Mouse (Mus musculus) kidney, adult 11 months (tissue): ENCODE data around the gene Tnfrsf4.

Experiments
- DNase-seq: peaks from one replicate; pipeline ENCODE4 v3.0.0; 2022

The Tnfrsf4 gene

DNA sequence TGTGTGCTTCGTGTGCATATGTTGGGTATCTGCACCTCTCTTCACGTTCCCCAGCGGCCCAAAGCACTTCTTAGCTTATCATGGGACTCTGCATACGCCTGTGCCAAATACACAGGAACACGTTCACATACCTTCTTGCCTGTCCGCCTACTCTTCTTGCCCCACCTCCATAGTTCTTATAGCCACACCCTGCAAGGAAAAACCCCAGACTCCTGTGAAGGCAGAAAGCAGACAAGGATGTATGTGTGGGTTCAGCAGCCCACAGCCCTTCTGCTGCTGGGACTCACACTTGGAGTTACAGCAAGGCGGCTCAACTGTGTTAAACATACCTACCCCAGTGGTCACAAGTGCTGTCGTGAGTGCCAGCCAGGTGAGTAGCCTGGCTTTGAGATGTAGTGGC is at the start of gene Tnfrsf4:
TSS of gene Tnfrsf4 (plus strand) at position 207 of the 400 bp plus-strand sequence.
- DNase-seq: no peak

DNA sequence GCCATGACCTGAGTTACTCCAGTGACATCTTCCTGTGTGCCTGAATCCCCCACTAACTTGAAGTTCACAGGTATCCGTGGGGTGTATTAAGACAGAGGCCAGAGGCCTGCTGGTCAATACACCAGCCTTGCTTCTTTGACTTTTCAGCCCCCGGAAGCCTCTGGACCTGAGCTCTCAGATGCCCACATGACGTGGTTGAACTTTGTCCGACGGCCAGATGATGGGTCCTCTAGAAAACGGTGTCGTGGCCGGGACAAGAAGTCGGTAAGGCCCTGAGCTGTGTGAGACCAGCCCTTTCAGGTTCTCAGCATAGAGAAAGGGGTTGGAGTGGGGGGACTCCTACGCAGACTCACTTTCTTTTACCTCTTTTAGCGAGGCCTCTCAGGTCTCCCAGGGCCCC is 49.2 kb upstream of the Tnfrsf4 start:
- DNase-seq: peak; percentile 59

DNA sequence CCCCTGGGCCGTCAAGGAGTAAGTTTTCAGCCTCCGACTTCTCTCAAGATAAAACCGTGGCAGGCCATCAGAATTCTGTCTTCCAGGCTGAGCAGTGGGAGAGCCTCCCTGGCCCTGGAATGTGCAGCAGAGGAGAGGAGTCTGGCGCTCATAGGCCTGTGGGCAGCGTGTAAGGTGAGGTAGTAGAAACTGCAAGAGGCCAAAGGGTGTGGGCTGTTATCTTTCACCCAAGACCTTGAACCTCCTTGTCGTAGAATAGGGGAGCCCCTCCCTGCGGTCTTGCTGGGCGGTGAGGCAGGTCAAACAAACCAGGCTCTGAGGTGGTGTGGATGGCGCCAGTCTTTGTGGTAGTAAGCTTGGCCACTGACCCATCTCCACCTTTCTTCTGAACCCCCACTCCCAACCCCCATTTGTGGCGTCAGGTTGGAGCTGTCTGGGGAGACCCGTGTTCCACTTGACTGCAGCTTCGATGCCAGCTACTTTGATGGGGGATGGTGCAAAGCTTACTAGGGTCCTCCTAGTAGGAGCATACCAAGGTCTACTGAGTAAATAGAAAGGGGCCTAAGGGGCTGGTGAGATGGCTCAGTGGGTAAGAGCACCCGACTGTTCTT is 44.5 kb upstream of the Tnfrsf4 start:
- no peak for DNase-seq

DNA sequence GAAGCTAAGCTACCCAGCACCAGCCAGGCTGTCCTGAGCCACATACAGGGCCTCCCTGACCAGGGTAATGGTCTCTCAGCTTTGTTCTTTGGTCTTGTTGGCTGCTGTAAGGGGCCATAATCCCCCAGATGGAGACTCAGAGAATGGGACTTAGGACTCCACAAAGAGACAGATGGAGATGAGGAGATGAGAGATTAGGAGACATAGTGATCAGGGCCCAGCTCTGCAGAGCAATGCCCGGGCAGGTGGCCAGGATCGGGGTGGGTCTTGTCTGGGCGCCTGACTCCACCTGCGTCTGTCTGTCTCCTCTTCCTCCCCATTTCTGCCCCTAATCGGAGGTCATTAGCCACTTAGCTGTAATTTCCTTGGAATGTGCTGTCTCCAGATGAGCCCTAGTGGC is 43.4 kb upstream of the Tnfrsf4 start:
- no peak for DNase-seq

DNA sequence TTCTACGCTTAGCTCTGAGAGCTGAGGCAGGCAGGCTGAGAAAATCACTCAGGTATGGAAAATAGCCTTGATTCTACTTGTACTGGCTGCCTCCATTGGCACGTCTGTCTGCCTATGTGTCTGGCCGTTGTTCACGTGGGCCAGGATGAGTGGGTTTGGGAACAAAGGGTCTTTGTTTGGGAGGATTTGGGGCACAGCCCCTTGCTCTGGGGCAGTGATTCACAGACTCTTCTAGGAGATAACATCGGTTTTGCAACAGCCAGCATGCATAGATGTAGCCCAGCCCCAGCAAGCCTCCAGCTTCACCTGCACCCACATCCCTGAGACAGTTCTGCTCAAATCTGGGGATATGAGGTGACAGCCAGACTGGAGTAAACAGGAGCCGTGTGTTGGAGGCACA is 41.0 kb upstream of the Tnfrsf4 start:
- no peak for DNase-seq

DNA sequence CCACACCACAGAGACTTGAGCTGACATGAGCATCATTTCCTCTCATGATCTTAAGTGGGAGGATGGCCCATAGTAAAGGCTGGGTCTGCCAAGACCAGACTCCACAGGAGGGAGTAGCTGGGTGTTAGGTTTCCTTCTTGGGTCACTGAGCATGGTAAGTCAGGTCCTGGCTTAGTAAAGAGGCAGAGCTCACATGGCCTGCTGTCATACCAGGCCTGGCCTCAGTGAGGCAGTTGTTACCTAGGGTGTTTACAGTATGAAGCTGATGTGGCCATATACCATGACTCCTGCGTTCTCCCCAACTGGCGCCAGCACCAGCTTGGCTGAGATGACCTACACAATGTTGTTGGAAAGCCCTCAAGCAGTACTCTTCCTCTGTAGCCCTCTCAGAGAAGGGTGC is 40.4 kb upstream of the Tnfrsf4 start:
- no peak for DNase-seq

DNA sequence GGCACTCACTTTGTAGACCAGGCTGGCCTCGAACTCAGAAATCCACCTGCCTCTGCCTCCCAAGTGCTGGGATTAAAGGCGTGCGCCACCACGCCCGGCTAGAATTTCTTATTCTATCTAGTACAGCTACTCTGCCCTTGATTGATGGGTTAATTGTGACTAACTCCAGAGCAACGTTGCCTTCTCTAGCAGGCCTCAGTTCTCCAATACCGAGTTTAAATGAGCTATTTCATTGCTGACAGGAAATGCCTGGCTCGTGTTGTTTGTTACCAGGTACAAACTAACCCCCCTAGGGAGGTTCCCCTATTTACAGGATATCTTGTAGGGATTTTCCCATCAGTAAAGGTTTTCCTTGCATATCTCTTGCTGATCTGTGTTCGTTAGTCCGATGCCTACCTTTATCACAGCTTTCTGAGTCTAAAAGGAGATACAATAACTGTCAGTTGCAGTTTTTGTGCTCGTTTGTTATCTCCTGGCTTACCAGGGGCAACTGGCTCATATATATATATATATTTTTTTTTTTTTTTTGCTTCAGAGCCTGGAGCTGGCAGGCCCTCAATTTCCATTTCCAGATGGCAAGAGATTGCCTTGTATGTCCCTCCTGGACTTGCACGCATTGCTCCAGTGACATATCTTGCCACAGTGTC is 32.1 kb upstream of the Tnfrsf4 start:
- DNase-seq: no peak

DNA sequence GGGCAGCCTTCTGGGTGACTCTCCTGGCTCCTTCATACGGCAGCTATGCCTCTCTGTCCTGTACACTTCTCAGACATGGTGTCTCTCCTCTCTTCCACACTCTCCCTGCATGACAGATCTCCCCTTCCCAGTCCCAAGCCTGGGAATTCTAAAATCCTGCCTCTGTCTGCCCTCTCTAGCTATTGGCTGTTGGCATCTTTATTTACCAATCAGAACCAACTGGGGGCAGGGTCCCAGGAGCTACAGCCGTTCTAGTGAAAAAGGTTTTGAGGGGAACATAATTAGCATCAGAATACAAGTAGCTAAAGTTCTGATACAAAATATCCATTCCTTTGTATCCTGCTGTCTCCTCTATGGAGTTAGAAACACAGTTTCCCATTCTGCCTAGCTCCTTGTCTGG is 29.9 kb upstream of the Tnfrsf4 start:
- no peak for DNase-seq

DNA sequence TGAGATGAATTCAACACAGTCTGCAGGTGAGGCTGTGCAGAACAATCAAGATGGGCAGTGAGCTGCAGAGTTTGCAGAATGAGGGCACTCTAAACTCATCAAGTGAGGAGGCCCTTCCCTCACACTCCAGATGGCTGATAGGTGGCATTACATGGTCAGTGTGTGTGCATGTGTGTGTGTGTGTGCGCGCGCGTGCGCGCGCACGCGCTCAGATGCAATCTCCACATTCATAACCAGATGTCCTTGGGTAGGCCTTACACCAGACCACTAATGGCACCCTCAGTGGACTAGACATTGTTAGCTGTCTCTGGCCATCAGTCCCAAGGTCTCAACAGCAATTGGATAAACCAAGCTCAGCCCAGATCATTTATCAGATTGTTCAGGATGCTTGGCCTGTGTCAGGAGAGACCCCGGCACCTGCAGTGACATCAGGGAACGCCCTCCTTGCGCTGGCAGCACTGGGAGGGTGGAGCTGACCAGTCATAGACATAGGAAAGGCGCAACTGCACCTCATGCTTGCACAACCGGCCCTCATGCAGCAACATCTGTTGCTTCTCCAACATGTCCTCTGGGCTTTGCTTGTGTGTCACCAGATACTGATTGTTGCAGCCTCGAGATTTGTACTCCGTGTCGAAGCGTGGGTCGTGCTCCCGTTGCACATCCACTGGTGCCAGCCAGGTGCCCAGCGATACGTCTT is 22.3 kb upstream of the Tnfrsf4 start:
- no peak for DNase-seq

DNA sequence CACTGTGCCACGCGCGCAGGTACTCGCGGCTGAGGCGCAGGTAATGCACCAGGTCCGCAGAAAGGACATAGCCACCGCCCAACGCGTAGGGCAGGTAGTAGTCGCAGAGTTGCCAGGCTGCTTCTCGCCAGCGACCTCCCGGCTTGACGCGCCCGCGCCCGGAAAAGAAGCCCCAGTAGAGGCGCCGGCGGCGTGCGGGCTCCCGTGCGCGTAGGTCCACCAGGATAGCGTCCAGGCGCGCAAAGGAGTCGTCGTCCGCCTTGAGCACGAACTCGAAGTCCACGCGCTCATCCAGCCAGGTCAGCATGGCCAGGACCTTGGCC is 21.8 kb upstream of the Tnfrsf4 start:
- peak; percentile 51 for DNase-seq

DNA sequence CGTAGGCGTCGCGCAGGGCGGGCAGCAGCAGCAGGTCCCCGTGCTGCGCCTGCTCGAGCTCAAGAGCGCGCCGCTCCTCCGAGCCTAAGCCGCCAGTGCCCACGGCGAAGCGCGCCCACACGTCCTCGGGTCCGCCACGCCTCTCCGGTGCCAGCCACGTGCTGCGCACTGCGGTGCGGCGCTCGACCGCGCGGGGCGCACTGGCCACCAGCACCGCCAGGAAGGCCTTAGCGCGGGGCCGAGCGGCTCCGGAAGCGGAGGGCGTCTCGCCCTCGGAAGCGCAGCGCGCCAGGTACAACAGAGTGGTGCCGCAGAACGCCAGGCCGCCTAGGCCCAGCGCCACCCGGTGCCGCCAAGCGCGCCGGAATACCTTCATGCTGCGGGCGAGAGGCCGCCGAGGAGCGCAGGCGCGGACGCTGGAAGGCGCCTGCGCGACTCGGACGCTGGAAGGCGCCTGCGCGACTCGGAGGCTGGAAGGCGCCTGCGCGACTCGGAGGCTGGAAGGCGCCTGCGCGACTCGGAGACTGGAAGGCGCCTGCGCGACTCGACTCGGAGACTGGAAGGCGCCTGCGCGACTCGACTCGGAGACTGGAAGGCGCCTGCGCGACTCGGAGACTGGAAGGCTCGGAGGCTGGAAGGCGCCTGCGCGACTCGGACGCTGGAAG is 21.3 kb upstream of the Tnfrsf4 start, which contains the start of the genes B3galt6 and Sdf4:
TSS of gene B3galt6 (minus strand) at position 409 of the 665 bp plus-strand sequence.
TSS of gene Sdf4 (plus strand) at position 632 of the 665 bp plus-strand sequence.
- DNase-seq: peak; percentile 84

DNA sequence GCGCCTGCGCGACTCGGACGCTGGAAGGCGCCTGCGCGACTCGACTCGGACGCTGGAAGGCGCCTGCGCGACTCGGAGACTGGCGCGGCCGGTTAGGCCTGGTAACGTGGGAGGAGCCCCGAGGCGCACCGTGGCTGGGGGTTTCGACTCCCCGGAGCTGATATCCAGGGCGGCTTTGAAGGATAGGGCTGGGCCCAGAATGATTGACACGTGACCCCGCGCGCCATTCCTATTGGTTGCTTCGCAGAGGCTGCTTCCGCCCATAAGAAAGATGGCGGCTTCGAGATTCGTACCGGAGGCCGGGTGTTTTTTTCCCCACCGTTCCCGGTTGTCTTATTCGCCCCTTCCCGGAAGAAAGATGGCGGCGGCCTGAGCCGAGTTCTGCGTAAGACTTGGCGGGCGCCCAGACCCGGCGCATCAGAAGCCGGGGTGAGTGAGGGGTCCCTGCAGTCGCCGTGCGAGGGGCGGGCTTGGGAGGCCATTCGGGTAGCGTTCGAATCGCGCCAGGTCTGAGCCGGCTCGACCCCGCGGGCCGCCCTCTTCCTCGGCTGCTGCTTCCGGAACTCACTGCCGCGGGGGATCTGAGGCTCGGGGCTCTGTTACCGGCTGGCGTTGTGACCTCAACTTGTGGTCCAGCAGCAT is 20.6 kb upstream of the Tnfrsf4 start:
- peak; percentile 97 for DNase-seq

DNA sequence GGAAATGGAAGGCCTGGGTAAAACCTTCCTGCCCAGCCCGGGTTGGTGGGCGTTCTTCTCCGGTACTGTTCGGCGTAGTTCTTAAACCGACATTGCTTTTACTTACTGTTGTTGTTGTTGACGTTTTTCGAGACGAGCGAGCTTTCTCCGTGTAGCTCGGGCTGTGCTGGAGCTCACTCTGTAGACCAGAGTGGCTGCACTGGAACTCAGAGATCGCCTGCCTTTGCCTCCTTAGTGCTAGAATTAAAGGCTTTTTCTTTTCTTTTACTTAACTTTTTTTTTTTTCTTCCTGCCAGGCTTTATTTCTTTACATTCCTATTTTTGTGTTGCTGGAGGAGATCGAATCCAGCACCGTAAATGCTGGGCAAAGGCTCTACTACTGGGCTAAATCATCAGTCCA is 20.0 kb upstream of the Tnfrsf4 start:
- DNase-seq: no peak

DNA sequence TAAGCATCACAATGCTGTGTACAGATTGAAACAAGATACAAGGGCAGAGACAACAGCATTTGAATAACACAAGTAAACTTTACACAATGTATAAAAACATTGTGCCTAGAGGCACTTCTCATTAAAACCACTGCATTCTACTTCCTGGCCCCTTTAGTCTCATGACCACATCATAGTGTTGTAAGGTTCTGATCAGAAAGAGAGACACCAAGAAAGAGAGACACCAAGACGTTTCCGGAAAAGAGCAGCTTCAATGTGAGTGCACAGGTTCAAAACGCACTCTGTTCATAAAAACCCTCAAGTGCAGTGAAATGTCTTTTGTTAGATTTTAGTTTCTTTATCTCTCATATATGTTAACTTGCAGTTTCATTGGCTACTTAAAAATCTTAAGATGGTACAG is 9.5 kb upstream of the Tnfrsf4 start:
- no peak for DNase-seq

DNA sequence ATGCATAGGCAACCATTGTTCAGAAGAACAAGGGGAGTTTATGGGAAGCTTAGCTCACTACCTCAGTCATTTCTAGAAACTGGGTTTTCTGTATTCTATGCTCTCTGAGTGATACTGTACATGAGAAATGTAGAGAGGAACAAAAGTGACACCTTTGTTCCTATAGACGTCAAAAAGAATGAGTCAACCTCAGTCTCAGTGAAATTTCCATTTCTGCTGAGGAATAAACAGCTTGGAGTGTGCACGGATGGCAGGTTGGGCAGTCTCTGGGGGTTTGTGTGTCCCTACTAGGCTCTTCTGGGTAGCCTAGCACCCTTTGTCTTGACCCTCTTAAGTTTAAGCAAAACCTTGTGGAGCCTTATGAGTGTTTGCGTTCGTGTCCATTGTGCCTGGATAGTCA is 5.3 kb upstream of the Tnfrsf4 start:
- no peak for DNase-seq

DNA sequence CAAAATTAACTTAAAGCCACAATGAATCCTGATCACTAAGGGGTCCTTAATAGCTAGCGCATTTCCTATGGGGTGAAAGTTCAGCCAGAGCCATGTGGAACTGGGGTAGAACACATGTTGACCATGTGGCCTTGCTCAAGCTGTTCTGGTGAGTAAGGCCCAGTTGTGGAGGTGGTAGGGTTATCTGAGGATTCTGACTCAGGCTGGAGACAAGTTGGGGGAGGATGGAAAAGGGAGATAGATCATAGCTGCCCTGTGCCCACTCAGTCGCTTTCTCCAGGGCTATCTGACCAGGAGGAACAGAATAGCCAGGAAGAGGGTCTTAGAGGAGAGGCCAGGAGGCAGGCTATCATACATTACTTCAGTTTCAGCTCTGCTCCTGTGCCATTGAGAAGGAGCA is 793 bp downstream of the Tnfrsf4 start:
- no peak for DNase-seq

DNA sequence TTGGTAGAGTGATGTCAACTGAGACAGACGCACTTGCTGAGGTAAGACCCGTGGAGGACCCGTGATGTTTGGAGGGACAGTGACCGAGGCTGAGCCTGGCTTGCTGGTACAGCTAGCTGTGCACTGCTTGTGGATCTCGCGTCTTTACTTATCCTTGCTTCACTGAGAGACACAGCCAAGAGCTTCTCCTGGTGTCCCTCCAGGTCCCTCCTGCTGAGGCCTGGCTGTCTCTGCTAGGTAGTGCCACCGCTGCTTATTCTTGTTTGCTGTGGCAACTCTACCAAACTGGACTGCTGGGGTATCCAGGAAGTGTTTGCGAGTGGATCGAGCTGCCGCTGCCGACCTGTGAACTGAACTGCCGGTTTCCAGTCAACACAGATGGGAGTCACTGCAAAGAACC is 6.1 kb downstream of the Tnfrsf4 start:
- no peak for DNase-seq

DNA sequence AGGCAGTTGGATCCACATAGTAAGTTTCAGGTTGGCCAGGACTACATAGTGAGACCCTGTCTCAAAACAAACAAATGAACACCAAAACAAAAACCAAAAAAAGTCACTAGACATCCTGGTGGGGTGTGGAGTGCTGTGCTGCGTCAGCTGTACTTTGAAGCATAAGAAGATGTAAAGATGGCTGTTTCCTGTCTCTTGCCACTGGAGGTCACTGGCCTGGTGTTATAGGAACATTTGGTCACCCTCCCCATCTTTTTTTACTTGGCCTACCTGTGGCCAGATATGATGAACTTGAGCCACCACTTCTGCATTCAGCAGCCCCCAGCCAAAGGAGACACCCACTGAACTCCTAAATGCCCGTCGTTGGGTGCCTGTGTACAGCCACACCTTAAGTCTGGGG is 7.7 kb downstream of the Tnfrsf4 start:
- no peak for DNase-seq

DNA sequence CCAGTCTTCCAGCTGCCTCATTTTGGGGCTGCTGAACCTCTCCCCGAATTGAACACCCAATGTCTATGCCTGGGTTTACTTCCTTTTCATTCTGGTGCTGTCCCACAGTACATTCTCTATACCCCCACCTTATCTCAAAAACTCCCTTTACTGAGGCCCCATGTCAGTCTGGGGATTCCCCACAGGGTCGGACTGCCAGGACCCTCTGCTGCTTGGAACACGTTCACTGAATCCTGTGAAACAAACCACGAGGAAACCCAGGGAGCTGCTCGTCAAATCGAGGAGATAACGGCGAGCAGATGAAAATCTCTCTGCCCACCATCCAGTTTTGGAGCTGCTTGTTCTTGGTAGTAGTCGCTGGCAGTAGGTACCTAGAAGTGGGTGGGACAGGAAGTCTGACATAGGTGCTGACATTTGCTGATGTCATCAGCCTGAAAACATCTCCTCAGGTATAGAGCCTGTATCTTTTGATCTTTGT is 8.3 kb downstream of the Tnfrsf4 start:
- no peak for DNase-seq

DNA sequence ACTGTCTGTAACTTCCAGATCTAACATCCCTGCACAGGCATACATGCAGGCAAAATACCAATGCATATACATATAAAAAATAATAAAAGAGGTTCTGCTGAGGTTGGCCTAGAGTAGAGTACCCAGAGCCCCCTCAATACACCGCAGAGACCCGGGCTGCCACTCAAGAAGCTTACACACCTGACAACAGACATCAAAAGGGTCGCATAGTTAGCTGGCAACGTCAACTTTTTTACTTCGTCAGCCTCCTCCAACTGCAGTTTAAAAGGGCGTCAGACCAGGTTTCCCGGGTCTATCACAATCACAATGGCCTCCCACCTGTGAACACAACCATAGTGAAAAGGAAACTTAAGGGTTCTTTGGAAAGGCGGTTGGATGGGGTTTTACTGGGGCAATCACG is 9.9 kb downstream of the Tnfrsf4 start:
- DNase-seq: no peak

DNA sequence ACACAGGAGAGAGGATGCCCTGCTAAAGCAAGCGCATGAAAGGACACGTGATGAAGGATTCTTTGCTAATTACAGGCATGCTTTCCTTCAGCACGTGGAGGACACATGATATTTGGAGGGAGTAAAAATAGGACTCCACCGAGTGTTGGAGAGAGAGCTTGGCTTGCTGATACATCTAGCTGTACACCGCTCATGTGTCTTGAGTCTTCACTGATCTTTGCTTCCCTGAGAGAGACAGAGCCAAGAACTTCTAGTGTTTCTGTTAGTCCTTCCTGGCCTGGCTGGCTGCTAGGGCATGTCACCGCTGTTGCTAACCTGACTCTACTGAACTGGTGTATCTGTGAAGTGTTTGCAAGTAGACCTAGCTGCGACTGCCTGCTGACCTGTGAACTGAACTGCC is 10.5 kb downstream of the Tnfrsf4 start:
- no peak for DNase-seq

DNA sequence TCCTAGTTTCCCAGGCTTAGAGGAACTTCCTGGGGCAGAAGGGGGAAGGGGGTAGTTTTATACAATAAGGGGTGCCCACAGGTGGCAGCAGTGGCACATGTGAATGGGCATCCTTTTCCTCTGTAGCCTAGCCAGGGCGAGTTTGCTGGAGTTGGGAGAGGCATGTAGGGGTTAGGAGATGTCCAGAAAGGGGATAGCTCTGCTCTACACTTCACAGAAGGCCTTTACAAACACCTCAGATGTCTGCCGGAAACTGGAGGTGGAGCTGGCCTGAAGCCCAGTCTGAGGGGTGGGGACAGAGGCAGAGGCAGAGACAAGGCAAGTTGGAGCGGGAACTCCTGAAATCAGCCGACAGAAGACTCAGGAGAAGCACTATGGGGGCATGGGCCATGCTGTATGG is 12.4 kb downstream of the Tnfrsf4 start, which contains the start of gene Tnfrsf18:
TSS of gene Tnfrsf18 (plus strand) at position 152 of the 400 bp plus-strand sequence.
- DNase-seq: no peak

DNA sequence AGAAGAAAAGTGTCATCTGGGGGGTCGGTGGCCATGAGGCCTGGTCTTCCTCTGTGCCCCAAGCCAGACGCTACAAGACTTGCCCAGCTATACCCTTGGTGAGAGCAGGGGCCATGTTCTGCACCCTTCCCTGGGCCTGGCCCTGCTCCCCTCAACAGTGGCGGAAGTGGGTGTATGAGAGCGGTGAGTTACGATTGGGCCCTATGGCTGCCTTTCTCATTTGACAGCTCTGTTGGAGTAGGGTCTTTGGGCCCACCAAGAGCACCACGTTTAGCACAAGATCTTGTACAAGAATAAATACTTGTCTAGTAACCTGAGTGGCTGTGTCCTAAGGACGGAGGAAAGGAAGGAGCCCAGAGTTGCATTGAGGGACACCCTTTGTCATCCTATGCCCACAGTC is 14.9 kb downstream of the Tnfrsf4 start:
- DNase-seq: no peak
